Comparison of ENCODE assay signal across 27 mouse cellular contexts in the genomic region with DNA sequence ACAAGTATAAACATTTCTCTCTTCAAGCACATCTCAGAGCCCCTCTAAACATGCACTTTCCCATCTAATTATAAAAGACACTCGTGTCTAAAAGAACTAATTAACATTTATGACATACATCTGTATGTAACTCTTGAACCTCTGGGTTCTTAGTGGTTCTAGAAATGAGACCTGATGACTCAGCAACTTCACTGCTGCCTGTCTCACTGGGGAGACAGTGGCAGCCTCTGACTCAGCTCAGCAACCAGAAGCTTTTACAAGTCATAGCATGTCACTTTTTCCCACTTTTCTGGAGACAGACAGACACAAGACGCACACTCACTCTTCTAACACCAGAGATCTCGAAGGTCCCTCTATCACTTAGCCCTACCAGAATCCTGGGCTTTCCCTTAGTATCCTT. TPM values are rescaled to one million over a fixed set of nuclear protein-coding genes. Genes with fewer than 3 reads are reported as not detected.
A peak's percentile ranks its signal among the peaks of the same experiment; 100 is the strongest.
DNase-seq lines count a peak whose midpoint lies in the region; ATAC-seq and TF ChIP-seq lines count a peak whose summit lies in the region.
"Had no signal": no experiment of that assay in that cellular context is flagged by ENCODE, and none has a peak within 500 bp of the region (broad histone marks: within the 10 kb centered on the region; RNA-seq: fewer than 3 reads in every experiment).

No protein-coding gene starts in this region.

- no peaks in the 10 kb centered on the region for H3K27me3 ChIP-seq in ES-Bruce4 (ENCODE audit: control insufficient read depth, insufficient read depth, low read length, poor library complexity, severe bottlenecking)
- H3K27me3 ChIP-seq: embryonic facial prominence, embryonic 12.5 days; hindbrain, embryonic 12.5 days; midbrain, embryonic 13.5 days; neural tube, embryonic 12.5 days had no signal

- no peak for TF ChIP-seq EP300 in ES-Bruce4 (IDR thresholded peaks at IDR 0.05; ENCODE audit: insufficient read depth, low read depth, low read length)

- H3K36me3 ChIP-seq in ES-Bruce4 (ENCODE audit: control insufficient read depth, insufficient read depth, low read length, poor library complexity, severe bottlenecking): no peaks in the 10 kb centered on the region

- no peaks in the 10 kb centered on the region for H3K9me3 ChIP-seq in ES-Bruce4 (replicated peaks; ENCODE audit: control insufficient read depth, insufficient read depth, low read length, poor library complexity, severe bottlenecking)
- H3K9me3 ChIP-seq: embryonic facial prominence, embryonic 12.5 days; hindbrain, embryonic 12.5 days; midbrain, embryonic 13.5 days; neural tube, embryonic 12.5 days had no signal

- peaks cover 8% of the 10 kb centered on the region for H3K4me1 ChIP-seq in ES-Bruce4 (ENCODE audit: control insufficient read depth, insufficient read depth, low read length)
- H3K4me1 ChIP-seq: embryonic facial prominence, embryonic 12.5 days; hindbrain, embryonic 12.5 days; midbrain, embryonic 13.5 days; neural tube, embryonic 12.5 days had no signal

- H3K27ac ChIP-seq in ES-Bruce4 (ENCODE audit: insufficient read depth, low read length): peak overlapping the region; percentile 84
- H3K27ac ChIP-seq: embryonic facial prominence, embryonic 12.5 days; gastrocnemius, adult 2 months; hindbrain, embryonic 12.5 days; layer of hippocampus, adult 2 months; left cerebral cortex, adult 2 months; midbrain, embryonic 13.5 days; neural tube, embryonic 12.5 days had no signal

- H3K4me3 ChIP-seq in ES-Bruce4 (ENCODE audit: low read depth, low read length): no peak overlapping the region
- H3K4me3 ChIP-seq: embryonic facial prominence, embryonic 12.5 days; gastrocnemius, adult 2 months; hindbrain, embryonic 12.5 days; layer of hippocampus, adult 2 months; left cerebral cortex, adult 2 months; midbrain, embryonic 13.5 days; neural tube, embryonic 12.5 days had no signal

- peak overlapping the region; percentile 40; the same call in 1 of the 2 replicates for H3K9ac ChIP-seq in ES-Bruce4 (ENCODE audit: low read depth, poor library complexity, severe bottlenecking)
- H3K9ac ChIP-seq: embryonic facial prominence, embryonic 12.5 days; hindbrain, embryonic 12.5 days; midbrain, embryonic 13.5 days; neural tube, embryonic 12.5 days had no signal

- ATAC-seq in frontal cortex, adult (ENCODE audit: low TSS enrichment): peak; percentile 73
- ATAC-seq: CD4-positive, CD25-positive, alpha-beta regulatory T cell, adult 4 months; forebrain, embryonic 16.5 days; inflammation-experienced regulatory T-cells, adult 6 months; midbrain, embryonic 13.5 days had no signal

- TF ChIP-seq CTCF in ES-Bruce4 (IDR thresholded peaks at IDR 0.05; ENCODE audit: low read depth, low read length): no peak

- DNase-seq in frontal cortex, postnatal 14 days (ENCODE audit: low spot score in 2 of 2): no peak
- peak; percentile 41 for DNase-seq in R1 (ENCODE audit: low read depth, low spot score)
- DNase-seq in kidney, postnatal 4 days: no peak
- no peak for DNase-seq in retina, postnatal 1 day
- no peak for DNase-seq in testis, postnatal 14 days (ENCODE audit: low spot score)
- DNase-seq: cerebellum, adult 9-10 months; gastrocnemius, adult 2 months; heart, postnatal 14 days; kidney, adult 2 months; kidney, postnatal 10 days; left cerebral cortex, postnatal 4 days; liver; lung, adult 18-20 months; lung, postnatal 14 days; right cerebral cortex, adult 18-20 months; thymus, postnatal 36 days had no signal

- no peak for TF ChIP-seq POLR2A in ES-Bruce4 (IDR thresholded peaks at IDR 0.05; ENCODE audit: insufficient read depth, low read length)

RNA-seq across cellular contexts. Expression of gene Mrpl57, which starts 24.3 kb away (rescaled TPM):
- polyA plus RNA-seq in ES-Bruce4 (2011; ENCODE audit: insufficient read depth, insufficient read length, low read depth, missing spikeins): 72.3 and 76.0 TPM in 2 replicates

RNA-seq across cellular contexts. Expression of gene Ska3, which starts 24.3 kb away (rescaled TPM):
- 51.8 and 64.1 TPM in 2 replicates for polyA plus RNA-seq in ES-Bruce4 (2011; ENCODE audit: insufficient read depth, insufficient read length, low read depth, missing spikeins)

RNA-seq across cellular contexts. Expression of gene Zdhhc20, which starts 39.7 kb away (rescaled TPM):
- 42.0 and 51.5 TPM in 2 replicates for polyA plus RNA-seq in ES-Bruce4 (2011; ENCODE audit: insufficient read depth, insufficient read length, low read depth, missing spikeins)

RNA-seq across cellular contexts. Expression of gene Sap18, which starts 52.4 kb away (rescaled TPM):
- polyA plus RNA-seq in ES-Bruce4 (2011; ENCODE audit: insufficient read depth, insufficient read length, low read depth, missing spikeins): 76.9 and 98.1 TPM in 2 replicates
